Mouse (Mus musculus) ES-E14 (cell line): ENCODE measurements at regions not wholly inside any gene's neighbourhood (a gene's known extent, or its start where the extent isn't known, plus 50 kb on each side); places are given as distances from the start of the nearest gene placed in this dataset.

Source experiments
- DNase-seq: peaks from one replicate; pipeline ENCODE4 v3.0.0-alpha.2; 2013; ENCODE audit warnings: low read depth, low spot score
- H3K27ac ChIP-seq: 2 replicates; pipeline ENCODE4 v1.5.1; 2012; ENCODE audit warnings: low read depth, mild to moderate bottlenecking, low read length, moderate library complexity, mixed read lengths; ENCODE audit not compliant: poor library complexity, insufficient read depth, severe bottlenecking
- H3K36me3 ChIP-seq: 2 replicates; pipeline ENCODE4 v1.6.1; 2012; ENCODE audit warnings: mild to moderate bottlenecking, low read length, moderate library complexity, mixed read lengths; ENCODE audit not compliant: control insufficient read depth, poor library complexity, insufficient read depth, severe bottlenecking
- H3K4me1 ChIP-seq, 2 experiments: fragments of 150-350 bp in 1 of 2; sonication (generic) in 1 of 2; 2 replicates each; pipeline ENCODE4 v1.6.1; 2012; ENCODE audit warnings: low read length in 2 of 2, mild to moderate bottlenecking in 1 of 2, mixed read lengths in 1 of 2; ENCODE audit not compliant: control insufficient read depth in 2 of 2, insufficient read depth in 2 of 2, poor library complexity in 1 of 2
- H3K4me3 ChIP-seq, 2 experiments: fragments of 150-350 bp in 1 of 2; sonication (generic) in 1 of 2; 2 replicates each; pipeline ENCODE4 v1.5.1; 2012; ENCODE audit warnings: low read length in 2 of 2, low read depth in 1 of 2, mild to moderate bottlenecking in 1 of 2, mixed read lengths in 1 of 2; ENCODE audit not compliant: insufficient read depth in 1 of 2, poor library complexity in 1 of 2, severe bottlenecking in 1 of 2
- H3K9ac ChIP-seq: 2 replicates; pipeline ENCODE4 v1.6.1; 2012; ENCODE audit warnings: low read depth, mild to moderate bottlenecking, low read length, mixed read lengths; ENCODE audit not compliant: poor library complexity, insufficient read depth, severe bottlenecking
- H3K9me3 ChIP-seq: fragments of 150-350 bp; sonication (generic); 2 replicates; pipeline ENCODE4 v1.6.1; 2012; ENCODE audit warnings: low read depth, mild to moderate bottlenecking, low read length; ENCODE audit not compliant: control insufficient read depth, insufficient read depth
- CHD2 ChIP-seq: IDR thresholded peaks from 2 replicates; pipeline ENCODE4 v1.6.1; 2014; ENCODE audit warnings: mild to moderate bottlenecking, low read depth, low read length, inconsistent platforms
- HCFC1 ChIP-seq: IDR thresholded peaks from 2 replicates; pipeline ENCODE4 v1.6.1; 2012; ENCODE audit warnings: low read length, inconsistent platforms, borderline replicate concordance; ENCODE audit not compliant: insufficient read depth
- MAFK ChIP-seq: IDR thresholded peaks from 2 replicates; pipeline ENCODE4 v1.6.1; 2014; ENCODE audit warnings: mild to moderate bottlenecking, low read depth, low read length, inconsistent platforms; ENCODE audit not compliant: insufficient read depth
- ZC3H11A ChIP-seq: IDR thresholded peaks from 2 replicates; pipeline ENCODE4 v1.6.1; 2012; ENCODE audit warnings: low read depth, mild to moderate bottlenecking, inconsistent platforms, low read length, borderline replicate concordance
- ZNF384 ChIP-seq: IDR thresholded peaks from 2 replicates; pipeline ENCODE4 v1.6.1; 2012; ENCODE audit warnings: low read depth, low read length, inconsistent platforms
- in situ Hi-C, 2 experiments: fragments of 600-800 bp; cut with MboI; formaldehyde crosslinking; loops; one replicate each; pipeline ENCODE4 v1.15.1; 2025; ENCODE audit warnings: low sequenced_read_pairs in 2 of 2, inconsistent platforms in 1 of 2; ENCODE audit not compliant: unreplicated experiment in 2 of 2

DNA sequence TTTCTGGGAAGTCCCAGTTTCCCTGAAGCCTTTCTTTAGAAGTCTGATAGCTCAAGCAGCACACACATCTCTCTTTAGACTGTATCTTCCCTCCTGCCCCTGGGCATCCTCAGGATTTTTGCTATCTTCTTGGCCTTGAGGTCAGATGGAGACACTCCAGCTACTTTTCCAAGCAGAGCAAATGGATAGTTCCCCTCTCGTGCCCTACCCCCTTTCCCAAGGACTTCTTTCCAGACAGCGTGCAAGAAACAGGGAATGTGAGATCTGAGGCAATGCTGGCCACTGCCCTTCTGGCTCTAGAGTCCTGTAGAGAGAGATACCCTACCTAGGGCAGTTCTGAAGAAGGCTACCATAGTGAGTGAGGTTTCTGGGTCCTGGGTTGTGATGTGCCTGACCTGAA, 106.6 kb downstream of the Zfp706 start:
- in situ Hi-C loops: no loop called here
- H3K27ac ChIP-seq: no peak overlapping the region
- no peak overlapping the region for H3K4me3 ChIP-seq

DNA sequence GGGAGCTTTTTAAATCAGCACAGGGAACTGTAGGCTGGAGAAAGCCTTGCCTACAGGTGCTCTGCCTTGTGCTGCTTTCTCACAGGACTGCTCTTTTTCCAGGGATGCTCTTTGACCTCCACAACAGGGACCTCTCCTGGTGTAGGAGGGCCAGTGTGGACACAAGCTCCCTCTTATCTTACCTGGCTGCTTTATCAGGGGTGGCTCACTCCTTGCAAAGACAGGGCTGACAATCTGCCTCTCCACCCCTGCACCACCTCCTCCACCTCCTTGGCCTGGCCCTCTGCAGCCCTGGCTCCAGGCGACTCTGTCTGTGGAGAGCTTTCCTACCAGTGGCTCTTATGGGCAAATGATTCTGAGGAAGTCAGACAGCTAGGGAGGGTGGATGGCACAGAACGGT, 107.7 kb downstream of the Zfp706 start:
- TF ChIP-seq ZNF384 (no peak), ZC3H11A (no peak), MAFK (no peak), CHD2 (no peak), HCFC1 (no peak)
- Histone ChIP-seq H3K36me3 (no peaks in the 10 kb centered on the region), H3K9me3 (no peaks in the 10 kb centered on the region), H3K27ac (no peak overlapping the region), H3K4me3 (no peak overlapping the region), H3K9ac (no peak overlapping the region), H3K4me1 (peaks cover 10% of the 10 kb centered on the region in 2 experiments; a peak in 3 of 4 replicates)
- DNase-seq: no peak
- in situ Hi-C loops: no loop called here

More for the DNA sequence above, 106.6 kb downstream of the Zfp706 start:
- Histone ChIP-seq H3K9ac (no peak overlapping the region), H3K9me3 (no peaks in the 10 kb centered on the region), H3K4me1 (peaks cover 10% of the 10 kb centered on the region in 2 experiments; a peak in 3 of 4 replicates), H3K36me3 (no peaks in the 10 kb centered on the region)
- no peak for DNase-seq
- TF ChIP-seq ZNF384 (no peak), CHD2 (no peak), MAFK (no peak), ZC3H11A (no peak)

DNA sequence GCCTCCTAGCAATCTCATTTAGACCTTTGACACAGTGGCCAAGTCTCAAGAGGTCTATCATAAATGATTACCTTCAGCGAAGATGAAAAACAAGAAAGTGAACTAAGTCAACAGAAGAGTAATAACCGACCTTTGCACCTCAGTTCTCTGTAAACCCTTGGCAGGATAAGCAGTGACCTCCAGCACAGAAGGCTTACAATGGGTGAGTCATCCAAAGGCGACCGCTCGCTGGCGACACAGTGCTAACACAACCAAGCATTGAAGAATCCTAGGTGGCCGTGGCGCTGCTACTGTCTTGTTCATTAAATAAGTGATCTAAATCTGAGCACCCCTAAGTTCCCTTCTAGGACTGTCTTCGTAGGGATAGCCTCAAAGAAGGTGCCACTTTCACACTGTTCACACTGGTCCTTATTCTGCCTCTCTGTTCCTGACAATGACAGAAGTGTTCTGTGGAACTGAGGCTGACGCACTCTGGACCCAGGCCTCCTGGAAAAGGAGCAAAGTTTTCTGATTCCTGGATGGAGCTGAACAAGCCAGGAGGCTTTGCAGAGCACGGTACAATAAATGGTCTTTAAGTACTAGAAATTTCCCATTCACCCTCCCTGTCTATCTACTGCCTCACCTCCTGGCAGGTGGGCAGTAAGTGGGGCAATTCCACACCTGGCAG, 108.6 kb downstream of the Zfp706 start:
- Histone ChIP-seq H3K9me3 (no peaks in the 10 kb centered on the region), H3K4me1 (peaks cover 10% of the 10 kb centered on the region in 2 experiments; a peak in 3 of 4 replicates), H3K4me3 (no peak overlapping the region), H3K27ac (no peak overlapping the region), H3K36me3 (no peaks in the 10 kb centered on the region), H3K9ac (no peak overlapping the region)
- DNase-seq: no peak
- no peak for TF ChIP-seq CHD2
- no peak for TF ChIP-seq HCFC1
- TF ChIP-seq MAFK: no peak
- no peak for TF ChIP-seq ZC3H11A
- no peak for TF ChIP-seq ZNF384
- in situ Hi-C loops: no loop called here

DNA sequence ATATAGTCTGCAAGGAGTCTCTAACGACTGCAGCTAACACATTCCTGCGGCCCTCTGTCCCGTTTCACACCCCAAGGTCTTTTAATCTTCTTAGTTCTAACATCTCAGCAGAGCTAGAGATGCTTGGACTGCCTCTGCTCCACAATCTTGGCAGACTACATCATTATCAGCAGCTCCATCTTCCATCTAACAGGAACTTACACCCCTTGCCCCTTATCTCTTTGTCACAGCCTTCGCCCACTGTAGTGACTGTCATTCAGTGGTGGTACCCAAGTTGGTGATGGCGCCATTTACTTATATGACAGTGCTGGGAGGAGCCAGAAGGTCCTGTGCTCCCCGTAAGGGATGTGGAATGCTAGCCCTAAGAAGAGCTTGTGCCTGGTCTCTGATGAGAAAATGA, 109.2 kb downstream of the Zfp706 start:
- Histone ChIP-seq H3K27ac (no peak overlapping the region), H3K36me3 (no peaks in the 10 kb centered on the region), H3K9ac (no peak overlapping the region), H3K4me1 (peaks cover 6 to 10% of the 10 kb centered on the region in 2 experiments; a peak in 3 of 4 replicates), H3K4me3 (no peak overlapping the region), H3K9me3 (no peaks in the 10 kb centered on the region)
- TF ChIP-seq ZNF384 (no peak), HCFC1 (no peak), CHD2 (no peak), MAFK (no peak), ZC3H11A (no peak)
- in situ Hi-C loops: no loop called here
- DNase-seq: no peak

DNA sequence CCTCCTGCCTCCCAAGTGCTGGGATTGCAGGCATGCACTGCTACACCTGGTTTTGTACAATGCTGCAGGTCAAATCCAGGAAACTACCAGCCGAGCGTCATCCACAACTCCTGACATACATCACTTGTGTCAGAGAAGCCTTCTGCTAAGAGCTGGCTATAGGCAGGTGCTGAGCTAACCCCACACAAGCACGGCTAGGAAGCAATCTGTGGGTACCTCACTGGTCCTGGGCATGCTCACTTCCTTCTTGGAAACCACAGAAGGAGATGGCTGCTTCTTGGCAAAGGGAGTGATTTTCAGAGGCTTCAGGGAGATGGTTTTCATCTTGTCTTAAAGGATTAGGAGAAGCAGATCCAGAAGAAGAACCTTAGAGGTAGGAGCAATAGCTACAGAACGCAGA, 111.3 kb downstream of the Zfp706 start:
- H3K4me3 ChIP-seq: no peak overlapping the region
- TF ChIP-seq MAFK (no peak), ZNF384 (no peak), ZC3H11A (no peak), HCFC1 (no peak), CHD2 (no peak)
- H3K9ac ChIP-seq: no peak overlapping the region
- peaks cover 2 to 7% of the 10 kb centered on the region in 2 experiments; a peak in 2 of 4 replicates for H3K4me1 ChIP-seq
- in situ Hi-C loops: no loop called here
- DNase-seq: no peak
- H3K36me3 ChIP-seq: no peaks in the 10 kb centered on the region
- no peak overlapping the region for H3K27ac ChIP-seq
- H3K9me3 ChIP-seq: no peaks in the 10 kb centered on the region
